Mouse (Mus musculus) bone marrow macrophage, adult 2 months (primary cell): ENCODE measurements around the gene Mvp.

Experiments
- CTCF ChIP-seq: IDR thresholded peaks from 2 replicates; pipeline ENCODE4 v1.5.1; 2012; ENCODE audit warnings: low read depth, mild to moderate bottlenecking, low read length, moderate library complexity
- POLR2A ChIP-seq: IDR thresholded peaks from 2 replicates; pipeline ENCODE4 v1.6.1; 2012; ENCODE audit warnings: mild to moderate bottlenecking, low read depth, low read length, borderline replicate concordance

GRCm38 (mm10) chr7:126982054-126982453, 32.4 kb downstream of the Mvp start:
- TF ChIP-seq CTCF (no peak), POLR2A (no peak)
